Mouse (Mus musculus): ENCODE data around the gene Gstp3.

GRCm38 (mm10) chr19:4023185-4023584 lies 36.2 kb downstream of the Gstp3 start:
- TF ChIP-seq CTCF (IDR thresholded peaks at IDR 0.05; ENCODE audit: control insufficient read depth, insufficient read depth, insufficient read length) (no peak), MAX (IDR thresholded peaks at IDR 0.05) (no peak), USF1 (IDR thresholded peaks at IDR 0.05; ENCODE audit: low read depth) (no peak), MYOG (IDR thresholded peaks at IDR 0.05; ENCODE audit: control insufficient read depth, extremely low read depth, insufficient read length) (no peak), MYOD1 (IDR thresholded peaks at IDR 0.05; ENCODE audit: control insufficient read depth, insufficient read length, low read depth) (no peak)

Data from C2C12 (cell line).